Mouse (Mus musculus): ENCODE measurements around the gene Wwox.

- TF ChIP-seq CTCF (IDR thresholded peaks at IDR 0.05; ENCODE audit: extremely low read depth, insufficient read depth, low read length) (peak; percentile 89), POLR2A (IDR thresholded peaks at IDR 0.05; ENCODE audit: extremely low read depth, insufficient read depth, low read length) (no peak)
Observed at GRCm38 (mm10) chr8:114438236-114438635, 1.2 kb upstream of the Wwox start.
